ENCODE assay signal across 8 mouse cellular contexts in the genomic region with DNA sequence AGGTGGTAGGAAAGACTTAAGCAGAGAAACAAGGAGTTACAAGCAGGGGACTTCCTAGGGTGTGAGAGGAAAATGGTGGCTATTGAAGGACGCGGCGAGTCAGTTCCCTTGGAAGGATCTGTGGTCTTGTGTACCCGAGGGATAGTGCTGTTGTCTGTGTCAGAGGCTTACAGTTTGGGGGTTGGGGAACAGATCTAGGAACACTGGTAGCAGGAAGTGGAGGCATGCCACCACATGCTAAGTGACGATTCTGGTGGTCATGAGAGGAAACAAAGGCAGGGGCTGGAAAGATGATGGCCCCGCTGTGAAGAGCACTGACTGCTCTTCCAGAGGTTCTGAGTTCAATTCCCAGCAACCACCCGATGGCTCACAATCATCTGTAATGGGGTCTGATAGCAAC. TPM values are rescaled to one million over a fixed set of nuclear protein-coding genes. Genes with fewer than 3 reads are reported as not detected.
A peak's percentile ranks its signal among the peaks of the same experiment; 100 is the strongest.
DNase-seq lines count a peak whose midpoint lies in the region; ATAC-seq and TF ChIP-seq lines count a peak whose summit lies in the region.

No protein-coding gene starts in this region.

- peak overlapping the region; percentile 93 for H3K4me2 ChIP-seq in hindbrain, embryonic 15.5 days
- peak overlapping the region; percentile 100 for H3K4me2 ChIP-seq in midbrain, embryonic 14.5 days (ENCODE audit: low read length)

- ATAC-seq in hindbrain, embryonic 15.5 days (ENCODE audit: low FRiP score, low read depth), result no peak
- no peak for ATAC-seq in midbrain, embryonic 14.5 days (ENCODE audit: low FRiP score, low TSS enrichment)

- TF ChIP-seq POLR2A in cerebellum, adult 2 months (IDR thresholded peaks at IDR 0.05; ENCODE audit: borderline replicate concordance, insufficient read depth, low read length), result no peak

- TF ChIP-seq CTCF in cerebellum, adult 2 months (IDR thresholded peaks at IDR 0.05; ENCODE audit: borderline replicate concordance, insufficient read depth, low read depth, low read length), result no peak

- peaks cover 99% of the 10 kb centered on the region for H3K36me3 ChIP-seq in embryonic facial prominence, embryonic 10.5 days (replicated peaks)
- peaks cover 65% of the 10 kb centered on the region for H3K36me3 ChIP-seq in hindbrain, embryonic 15.5 days
- H3K36me3 ChIP-seq in midbrain, embryonic 14.5 days (ENCODE audit: control insufficient read depth, insufficient read depth, low read length), result peaks cover 95% of the 10 kb centered on the region

- H3K27ac ChIP-seq in cerebellum, adult 2 months (ENCODE audit: insufficient read depth, low read length), result peak overlapping the region; percentile 55; the same call in 1 of the 2 replicates
- no peak overlapping the region for H3K27ac ChIP-seq in embryonic facial prominence, embryonic 10.5 days (replicated peaks)
- no peak overlapping the region for H3K27ac ChIP-seq in hindbrain, embryonic 15.5 days (replicated peaks)
- H3K27ac ChIP-seq in midbrain, embryonic 14.5 days (replicated peaks; ENCODE audit: low read depth, low read length), result no peak overlapping the region

- H3K4me1 ChIP-seq in cerebellum, adult 2 months (ENCODE audit: control insufficient read depth, insufficient read depth, low read length), result peaks cover 28% of the 10 kb centered on the region
- H3K4me1 ChIP-seq in embryonic facial prominence, embryonic 10.5 days, result peaks cover 57% of the 10 kb centered on the region
- H3K4me1 ChIP-seq in hindbrain, embryonic 15.5 days (replicated peaks), result peaks cover 88% of the 10 kb centered on the region
- peaks cover 44% of the 10 kb centered on the region for H3K4me1 ChIP-seq in midbrain, embryonic 14.5 days (ENCODE audit: control insufficient read depth, insufficient read depth, low read length)

- no peak overlapping the region for H3K4me3 ChIP-seq in cerebellum, adult 2 months (replicated peaks; ENCODE audit: insufficient read depth, low read depth, low read length)
- peak overlapping the region; percentile 95; the same call in 1 of the 2 replicates for H3K4me3 ChIP-seq in embryonic facial prominence, embryonic 10.5 days
- peak overlapping the region; percentile 15 for H3K4me3 ChIP-seq in hindbrain, embryonic 15.5 days
- no peak overlapping the region for H3K4me3 ChIP-seq in midbrain, embryonic 14.5 days (replicated peaks; ENCODE audit: low read depth, low read length)

- no peak for DNase-seq in cerebellum, adult 2 months
- no peak for DNase-seq in cerebellum, adult 11 months
- DNase-seq in embryonic facial prominence, embryonic 10.5 days (ENCODE audit: low spot score), result no peak
- DNase-seq in midbrain, embryonic 14.5 days, result no peak
- DNase-seq in kidney, adult 9 months, result no peak
- no peak for DNase-seq in urinary bladder, postnatal 36 days (ENCODE audit: low spot score in 2 of 2)
- no peak for DNase-seq in ovary, postnatal 36 days (ENCODE audit: low spot score)

- H3K9ac ChIP-seq in hindbrain, embryonic 15.5 days, result peak overlapping the region; percentile 17; the same call in 1 of the 2 replicates
- no peak overlapping the region for H3K9ac ChIP-seq in midbrain, embryonic 14.5 days (replicated peaks; ENCODE audit: low read length)

- WGBS in cerebellum, adult 2 months, result 51% methylated on average over 7 of the region's 7 CpGs
- WGBS in embryonic facial prominence, embryonic 10.5 days, result 87% methylated on average over 7 of the region's 7 CpGs
- 73% methylated on average over 7 of the region's 7 CpGs for WGBS in hindbrain, embryonic 15.5 days
- 81% methylated on average over 7 of the region's 7 CpGs for whole genome bisulfite sequencing in midbrain, embryonic 14.5 days

- no peaks in the 10 kb centered on the region for H3K9me3 ChIP-seq in embryonic facial prominence, embryonic 10.5 days
- H3K9me3 ChIP-seq in hindbrain, embryonic 15.5 days, result no peaks in the 10 kb centered on the region
- no peaks in the 10 kb centered on the region for H3K9me3 ChIP-seq in midbrain, embryonic 14.5 days (ENCODE audit: control insufficient read depth, low read length)

- no peaks in the 10 kb centered on the region for H3K27me3 ChIP-seq in cerebellum, adult 2 months (ENCODE audit: control insufficient read depth, insufficient read depth, low read length)
- H3K27me3 ChIP-seq in embryonic facial prominence, embryonic 10.5 days (replicated peaks; ENCODE audit: low read depth, poor library complexity, severe bottlenecking), result no peaks in the 10 kb centered on the region
- no peaks in the 10 kb centered on the region for H3K27me3 ChIP-seq in hindbrain, embryonic 15.5 days
- no peaks in the 10 kb centered on the region for H3K27me3 ChIP-seq in midbrain, embryonic 14.5 days (ENCODE audit: control insufficient read depth, insufficient read depth, low read length)

RNA-seq across cellular contexts. Expression of a gene that starts 7.0 kb away (rescaled TPM):
- 695 and 743 TPM in 2 replicates for polyA plus RNA-seq in cerebellum, adult 2 months (2012; rRNA removed)
- 324 and 353 TPM in 2 replicates for polyA plus RNA-seq in embryonic facial prominence, embryonic 10.5 days (2016; fragmentation: Nextera tagmentation; extraction: Ambion mirVana)
- polyA plus RNA-seq in hindbrain, embryonic 15.5 days (2015; fragmentation: Nextera tagmentation; extraction: Ambion mirVana), result 288 and 295 TPM in 2 replicates
- 194 and 281 TPM in 2 replicates for polyA plus RNA-seq in midbrain, embryonic 14.5 days (2014; fragmentation: Nextera tagmentation; extraction: Ambion mirVana)

RNA-seq across cellular contexts. Expression of a gene that starts 32.4 kb away (rescaled TPM):
- polyA plus RNA-seq in cerebellum, adult 2 months (2012; rRNA removed), result 0.18 and 0.22 TPM in 2 replicates
- 0.05 and 0.10 TPM in 2 replicates for polyA plus RNA-seq in embryonic facial prominence, embryonic 10.5 days (2016; fragmentation: Nextera tagmentation; extraction: Ambion mirVana)
- polyA plus RNA-seq in hindbrain, embryonic 15.5 days (2015; fragmentation: Nextera tagmentation; extraction: Ambion mirVana), result 0.10 and 0.12 TPM in 2 replicates
- polyA plus RNA-seq in midbrain, embryonic 14.5 days (2014; fragmentation: Nextera tagmentation; extraction: Ambion mirVana), result 0.11 and 0.19 TPM in 2 replicates

Comparison
In these comparisons a context has a peak if more than half of its experiments do, and no peak if none do; other contexts are left out.
1. H3K4me3 ChIP-seq: peak in embryonic facial prominence, embryonic 10.5 days (single experiment) and hindbrain, embryonic 15.5 days (single experiment); none in cerebellum, adult 2 months (single experiment) and midbrain, embryonic 14.5 days (single experiment).